Mouse (Mus musculus) liver, embryonic 11.5 days (tissue): ENCODE data around the gene Rplp2. TPM values are rescaled to one million over a fixed set of nuclear protein-coding genes. Genes with fewer than 3 reads are reported as not detected.
"Not testable (repeated sequence)": the region's sequence is repeated elsewhere in the genome, so short reads cannot be mapped to it uniquely, and the experiment has no call there.

ENCODE experiments used
- ATAC-seq: fragments of 200-750 bp; cut with Nextera tagmentation; replicated peaks from 2 replicates; pipeline ENCODE4 v1.8.0; 2017; ENCODE audit warnings: moderate number of reproducible peaks, mild to moderate bottlenecking, moderate TSS enrichment, moderate library complexity; ENCODE audit not compliant: low FRiP score
- DNase-seq: peaks from one replicate; pipeline ENCODE4 v3.0.0-alpha.2; 2017; ENCODE audit warnings: low spot score
- H3K27ac ChIP-seq: fragments of 300-500 bp; sonication (generic); 2 replicates; pipeline ENCODE4 v1.5.1; 2014; ENCODE audit warnings: mild to moderate bottlenecking, low read depth, low read length, control low read depth
- H3K27me3 ChIP-seq: fragments of 300-500 bp; sonication (generic); replicated peaks from 2 replicates; pipeline ENCODE4 v1.6.1; 2014; ENCODE audit warnings: low read length, mixed read lengths; ENCODE audit not compliant: control insufficient read depth, insufficient read depth
- H3K36me3 ChIP-seq: fragments of 300-500 bp; sonication (generic); 2 replicates; pipeline ENCODE4 v1.6.1; 2014; ENCODE audit warnings: mild to moderate bottlenecking, low read length, moderate library complexity, mixed read lengths; ENCODE audit not compliant: control insufficient read depth, insufficient read depth
- H3K4me1 ChIP-seq: fragments of 300-500 bp; sonication (generic); replicated peaks from 2 replicates; pipeline ENCODE4 v1.6.1; 2014; ENCODE audit warnings: low read length, mixed read lengths; ENCODE audit not compliant: control insufficient read depth, insufficient read depth
- H3K4me2 ChIP-seq: fragments of 300-500 bp; sonication (generic); 2 replicates; pipeline ENCODE4 v1.6.1; 2014; ENCODE audit warnings: mild to moderate bottlenecking, control low read depth, moderate library complexity
- H3K4me3 ChIP-seq: fragments of 300-500 bp; sonication (generic); 2 replicates; pipeline ENCODE4 v1.5.1; 2014; ENCODE audit warnings: low read depth, low read length, control low read depth
- H3K9ac ChIP-seq: fragments of 300-500 bp; sonication (generic); 2 replicates; pipeline ENCODE4 v1.6.1; 2014; ENCODE audit warnings: low read depth, low read length, control low read depth
- H3K9me3 ChIP-seq: fragments of 300-500 bp; sonication (generic); 2 replicates; pipeline ENCODE4 v1.6.1; 2016; ENCODE audit warnings: low read length, inconsistent platforms, mixed read lengths; ENCODE audit not compliant: control insufficient read depth
- WGBS: fragments of 180-500 bp; shearing (Covaris S2); extraction: QIAGEN DNeasy Blood & Tissue Kit; methylation state at CpG from one replicate; pipeline ENCODE4 v1.1.7; 2014; 5-methylcytosine and 5-hydroxymethylcytosine counted together
- polyA plus RNA-seq: library from polyadenylated mRNA; unstranded; fragments of >200 nt; fragmentation: Nextera tagmentation; extraction: Ambion mirVana; gene quantifications from 2 replicates; pipeline ENCODE4 v1.2.1, GENCODE M21; 2014

Rplp2 gene
- polyA plus RNA-seq, 1 experiment from 2014 or later, result 1,836 TPM

DNA sequence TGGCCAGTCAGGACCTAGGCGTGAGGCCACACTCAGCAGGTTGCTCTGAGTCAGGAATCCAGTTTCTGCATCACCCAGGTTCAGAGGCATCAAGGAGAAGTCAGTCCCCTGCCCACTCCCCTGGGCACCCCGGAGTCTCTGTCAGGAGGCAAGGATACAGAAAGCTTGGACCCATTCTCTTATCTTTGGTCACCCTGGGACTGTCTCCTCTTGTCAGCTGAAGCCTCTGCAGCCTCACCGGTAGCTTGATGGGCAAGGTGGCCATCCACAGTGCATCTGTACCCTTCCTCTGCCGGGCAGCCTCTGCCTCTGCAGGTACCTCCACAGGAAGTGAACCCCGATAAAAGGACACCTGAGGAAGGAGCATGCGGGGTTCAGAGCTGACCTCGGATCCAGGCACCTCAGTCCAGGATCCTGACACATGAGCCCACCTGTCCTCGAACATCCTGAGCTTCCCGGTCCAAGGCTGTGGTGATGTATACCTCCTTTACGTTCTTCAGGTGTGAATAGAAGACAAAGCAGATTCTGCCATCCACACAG is 8.0 kb upstream of the Rplp2 start:
- H3K4me1 ChIP-seq, result peaks cover 42% of the 10 kb centered on the region
- H3K9ac ChIP-seq, result no peak overlapping the region
- no peaks in the 10 kb centered on the region for H3K9me3 ChIP-seq
- H3K4me2 ChIP-seq, result no peak overlapping the region
- H3K27ac ChIP-seq, result no peak overlapping the region
- H3K4me3 ChIP-seq, result no peak overlapping the region
- no peak for DNase-seq
- no peak for ATAC-seq
- H3K27me3 ChIP-seq, result no peaks in the 10 kb centered on the region
- WGBS, result 96% methylated on average over 10 of the region's 10 CpGs
- peaks cover 30% of the 10 kb centered on the region for H3K36me3 ChIP-seq

DNA sequence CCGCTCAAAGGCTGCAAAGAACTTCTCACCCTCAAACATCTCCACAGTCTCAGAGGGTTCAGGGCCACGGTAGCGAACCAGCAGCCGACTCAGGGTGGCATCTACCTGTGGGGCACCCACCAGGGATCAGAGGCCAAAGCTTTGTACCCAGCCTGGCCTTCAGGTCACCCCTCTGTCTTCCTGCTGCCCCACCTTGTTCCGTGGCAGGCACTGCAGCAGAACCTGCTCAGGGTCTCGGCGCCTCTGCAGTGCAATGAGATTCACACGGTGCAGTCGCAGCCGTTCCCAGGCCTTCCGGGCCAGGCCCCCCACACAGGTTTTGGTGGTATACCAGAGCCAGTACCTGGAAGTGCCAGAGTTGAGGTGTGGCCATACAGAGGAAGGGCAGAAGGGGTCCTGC is 7.4 kb upstream of the Rplp2 start:
- H3K9me3 ChIP-seq, result no peaks in the 10 kb centered on the region
- H3K4me3 ChIP-seq, result no peak overlapping the region
- ATAC-seq, result no peak
- no peak overlapping the region for H3K27ac ChIP-seq
- peaks cover 30% of the 10 kb centered on the region for H3K36me3 ChIP-seq
- H3K9ac ChIP-seq, result no peak overlapping the region
- H3K27me3 ChIP-seq, result no peaks in the 10 kb centered on the region
- 97% methylated on average over 11 of the region's 11 CpGs for WGBS
- DNase-seq, result no peak
- H3K4me1 ChIP-seq, result peaks cover 36% of the 10 kb centered on the region
- no peak overlapping the region for H3K4me2 ChIP-seq

- peaks cover 31% of the 10 kb centered on the region for H3K4me1 ChIP-seq
- no peak overlapping the region for H3K4me3 ChIP-seq
- ATAC-seq (no peak), DNase-seq (no peak)
- H3K4me2 ChIP-seq, result no peak overlapping the region
- no peak overlapping the region for H3K9ac ChIP-seq
- WGBS, result 42% methylated on average over 6 of the region's 6 CpGs
- H3K27ac ChIP-seq, result no peak overlapping the region
- no peaks in the 10 kb centered on the region for H3K27me3 ChIP-seq
- H3K36me3 ChIP-seq, result peaks cover 30% of the 10 kb centered on the region
- H3K9me3 ChIP-seq, result no peaks in the 10 kb centered on the region
These were observed 6.6 kb upstream of the Rplp2 start for GRCm38 (mm10) chr7:141440613-141441012.

GRCm38 (mm10) chr7:141441460-141441859 is 5.7 kb upstream of the Rplp2 start:
- ATAC-seq, result no peak
- Histone ChIP-seq H3K36me3 (peaks cover 30% of the 10 kb centered on the region), H3K9ac (no peak overlapping the region)

GRCm38 (mm10) chr7:141442199-141442598 is 5.0 kb upstream of the Rplp2 start:
- Histone ChIP-seq H3K9me3 (no peaks in the 10 kb centered on the region), H3K27me3 (no peaks in the 10 kb centered on the region), H3K4me3 (peak overlapping the region; percentile 65), H3K27ac (no peak overlapping the region; the same call in 1 of the 2 replicates), H3K9ac (peak overlapping the region; percentile 78; the same call in 1 of the 2 replicates), H3K4me1 (peaks cover 20% of the 10 kb centered on the region), H3K36me3 (peaks cover 30% of the 10 kb centered on the region), H3K4me2 (peak overlapping the region; percentile 90)
- ATAC-seq (no peak), DNase-seq (no peak)
- WGBS, result 91% methylated on average over 13 of the region's 13 CpGs

More at GRCm38 (mm10) chr7:141441460-141441859, 5.7 kb upstream of the Rplp2 start:
- 93% methylated on average over 9 of the region's 9 CpGs for WGBS
- peaks cover 23% of the 10 kb centered on the region for H3K4me1 ChIP-seq
- H3K27me3 ChIP-seq, result no peaks in the 10 kb centered on the region
- DNase-seq, result no peak
- peak overlapping the region; percentile 90 for H3K4me2 ChIP-seq
- no peak overlapping the region for H3K27ac ChIP-seq
- 0 out of 2 replicates have a peak overlapping the region, but pooled peaks have one; percentile 65 for H3K4me3 ChIP-seq
- H3K9me3 ChIP-seq, result no peaks in the 10 kb centered on the region

- WGBS, result 26% methylated on average over 12 of the region's 12 CpGs
- peak overlapping the region; percentile 65 for H3K4me3 ChIP-seq
- H3K9me3 ChIP-seq, result no peaks in the 10 kb centered on the region
- H3K4me2 ChIP-seq, result peak overlapping the region; percentile 90
- H3K9ac ChIP-seq, result peak overlapping the region; percentile 78
- ATAC-seq, result peak; percentile 30
- H3K27me3 ChIP-seq, result no peaks in the 10 kb centered on the region
- DNase-seq, result no peak
- H3K36me3 ChIP-seq, result peaks cover 29% of the 10 kb centered on the region
- peak overlapping the region; percentile 60; the same call in 1 of the 2 replicates for H3K27ac ChIP-seq
- peaks cover 20% of the 10 kb centered on the region for H3K4me1 ChIP-seq
These were observed 3.9 kb upstream of the Rplp2 start for GRCm38 (mm10) chr7:141443081-141443821.

DNA sequence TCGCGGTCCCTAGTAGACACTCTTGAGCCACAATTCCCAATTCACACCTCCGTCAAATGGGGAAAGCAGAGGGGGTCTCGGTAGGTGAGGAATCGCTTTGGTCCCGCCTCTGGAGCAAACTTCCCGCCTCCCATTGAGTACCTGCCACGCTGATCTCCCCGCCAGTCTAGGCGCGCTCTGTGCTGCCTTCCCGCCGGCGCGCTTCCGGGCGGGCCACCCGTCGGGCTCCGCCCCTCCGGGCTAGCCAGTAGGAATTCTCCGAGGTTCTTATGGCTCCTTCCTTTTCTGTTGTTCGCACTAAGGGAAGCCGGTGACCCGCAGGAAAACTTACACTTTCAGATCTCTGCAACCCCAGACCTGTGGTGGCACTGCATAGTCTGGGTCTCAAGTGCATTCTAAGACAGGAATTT is 3.3 kb upstream of the Rplp2 start, which contains the start of gene Pidd1:
Gene Pidd1, minus strand, starts transcription at position 198 of the 410 bp plus-strand sequence.
- H3K27ac ChIP-seq, result peak within 1 kb of the TSS; percentile 60; the same call in 1 of the 2 replicates
- no peaks in the 10 kb centered on the region for H3K27me3 ChIP-seq
- peak within 1 kb of the TSS; percentile 78 for H3K9ac ChIP-seq
- peaks cover 26% of the 10 kb centered on the region for H3K4me1 ChIP-seq
- under 1% methylated on average over 25 of the region's 25 CpGs for WGBS
- H3K4me2 ChIP-seq, result peak within 1 kb of the TSS; percentile 90
- ATAC-seq (peak; percentile 72), DNase-seq (peak; percentile 78)
- peaks cover 29% of the 10 kb centered on the region for H3K36me3 ChIP-seq
- H3K4me3 ChIP-seq, result peak within 1 kb of the TSS; percentile 65
- no peaks in the 10 kb centered on the region for H3K9me3 ChIP-seq

GRCm38 (mm10) chr7:141446374-141446773 is 796 bp upstream of the Rplp2 start:
- Histone ChIP-seq H3K36me3 (peaks cover 34% of the 10 kb centered on the region), H3K4me3 (peak overlapping the region; percentile 84), H3K4me1 (peaks cover 32% of the 10 kb centered on the region), H3K4me2 (peak overlapping the region; percentile 68)
- not testable (repeated sequence) for H3K9ac ChIP-seq, H3K27ac ChIP-seq, DNase-seq, H3K9me3 ChIP-seq, ATAC-seq, H3K27me3 ChIP-seq
- 71% methylated on average over 3 of the region's 3 CpGs for WGBS
